Mouse (Mus musculus) embryonic fibroblast, embryonic 13.5 days (primary cell): ENCODE measurements around the gene Rasgrp3. TPM values are rescaled to one million over a fixed set of nuclear protein-coding genes. Genes with fewer than 3 reads are reported as not detected.

ENCODE experiments used
- H3K27ac ChIP-seq: 2 replicates; pipeline ENCODE4 v1.5.1; 2012; ENCODE audit warnings: low read length, control low read depth, inconsistent platforms; ENCODE audit not compliant: insufficient read depth
- H3K4me1 ChIP-seq: 2 replicates; pipeline ENCODE4 v1.6.1; 2011; ENCODE audit warnings: low read length; ENCODE audit not compliant: control insufficient read depth, insufficient read depth
- H3K4me3 ChIP-seq: 2 replicates; pipeline ENCODE4 v1.5.1; 2011; ENCODE audit warnings: mild to moderate bottlenecking, control low read depth, low read length; ENCODE audit not compliant: insufficient read depth
- CTCF ChIP-seq: IDR thresholded peaks from 2 replicates; pipeline ENCODE4 v1.5.1; 2011; ENCODE audit warnings: mild to moderate bottlenecking, control low read depth, low read length, moderate library complexity, borderline replicate concordance; ENCODE audit not compliant: insufficient read depth
- POLR2A ChIP-seq: IDR thresholded peaks from 2 replicates; pipeline ENCODE4 v1.6.1; 2011; ENCODE audit warnings: low read depth, mild to moderate bottlenecking, control low read depth, low read length, moderate library complexity
- polyA plus RNA-seq: library from polyadenylated mRNA; stranded (reverse); fragments of >200 nt; gene quantifications from 2 replicates; pipeline ENCODE4 v1.2.4, GENCODE M21; 2011; ENCODE audit warnings: low read depth; ENCODE audit not compliant: missing spikeins, insufficient read length

The Rasgrp3 gene
- polyA plus RNA-seq, 1 experiment, result 3.6 TPM

GRCm38 (mm10) chr17:75437239-75437750 is 1.6 kb downstream of the Rasgrp3 start:
- H3K27ac ChIP-seq, result no peak overlapping the region
- H3K4me1 ChIP-seq, result no peaks in the 10 kb centered on the region; the same call in 1 of the 2 replicates
- TF ChIP-seq CTCF, result no peak
- TF ChIP-seq POLR2A, result no peak
- no peak overlapping the region for H3K4me3 ChIP-seq

- no peak for TF ChIP-seq POLR2A
- TF ChIP-seq CTCF, result no peak
- H3K27ac ChIP-seq, result no peak overlapping the region
- no peaks in the 10 kb centered on the region; the same call in 1 of the 2 replicates for H3K4me1 ChIP-seq
- no peak overlapping the region for H3K4me3 ChIP-seq
These were observed 2.5 kb downstream of the Rasgrp3 start for GRCm38 (mm10) chr17:75438162-75438561.

DNA sequence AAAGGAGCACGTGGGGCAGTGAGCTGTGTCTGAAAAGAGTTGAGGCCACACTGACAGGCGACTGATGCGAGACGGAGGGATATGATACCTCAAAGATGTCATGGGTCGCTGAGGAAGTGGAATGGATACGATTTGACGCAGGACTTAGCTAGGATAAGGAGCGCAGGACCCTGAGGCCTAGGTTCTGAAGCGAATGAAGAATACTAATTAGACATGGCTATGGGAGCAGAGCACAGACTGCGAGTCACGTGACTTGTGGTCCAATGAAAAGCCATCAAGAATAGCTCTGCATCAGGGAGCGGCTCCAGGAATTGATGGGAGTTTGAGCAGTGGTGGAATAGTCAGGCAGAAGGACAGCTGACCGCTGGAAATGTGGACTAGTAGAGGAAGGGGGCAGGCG is 3.4 kb downstream of the Rasgrp3 start:
- no peaks in the 10 kb centered on the region; the same call in 1 of the 2 replicates for H3K4me1 ChIP-seq
- H3K4me3 ChIP-seq, result no peak overlapping the region
- H3K27ac ChIP-seq, result no peak overlapping the region
- no peak for TF ChIP-seq POLR2A
- no peak for TF ChIP-seq CTCF

DNA sequence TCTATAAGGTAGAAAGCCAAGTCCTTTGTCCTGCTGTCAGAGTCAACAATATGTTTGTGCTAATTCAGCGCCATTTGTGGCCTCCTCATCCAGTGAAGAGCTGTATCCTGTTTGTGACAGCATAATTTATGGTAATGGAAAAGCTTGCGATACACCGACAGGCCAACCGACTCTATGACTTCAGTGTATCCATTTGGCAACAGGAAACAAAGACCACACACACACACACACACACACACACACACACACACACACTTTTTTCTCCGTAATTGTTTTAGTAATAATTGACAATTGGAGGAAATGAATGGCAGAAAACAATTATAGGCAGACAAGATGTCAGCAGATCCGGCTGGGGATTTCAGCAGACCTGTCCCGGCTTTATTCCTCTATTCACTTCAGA is 4.9 kb downstream of the Rasgrp3 start:
- Histone ChIP-seq H3K4me3 (no peak overlapping the region), H3K27ac (no peak overlapping the region), H3K4me1 (no peaks in the 10 kb centered on the region)
- TF ChIP-seq POLR2A (no peak), CTCF (no peak)

DNA sequence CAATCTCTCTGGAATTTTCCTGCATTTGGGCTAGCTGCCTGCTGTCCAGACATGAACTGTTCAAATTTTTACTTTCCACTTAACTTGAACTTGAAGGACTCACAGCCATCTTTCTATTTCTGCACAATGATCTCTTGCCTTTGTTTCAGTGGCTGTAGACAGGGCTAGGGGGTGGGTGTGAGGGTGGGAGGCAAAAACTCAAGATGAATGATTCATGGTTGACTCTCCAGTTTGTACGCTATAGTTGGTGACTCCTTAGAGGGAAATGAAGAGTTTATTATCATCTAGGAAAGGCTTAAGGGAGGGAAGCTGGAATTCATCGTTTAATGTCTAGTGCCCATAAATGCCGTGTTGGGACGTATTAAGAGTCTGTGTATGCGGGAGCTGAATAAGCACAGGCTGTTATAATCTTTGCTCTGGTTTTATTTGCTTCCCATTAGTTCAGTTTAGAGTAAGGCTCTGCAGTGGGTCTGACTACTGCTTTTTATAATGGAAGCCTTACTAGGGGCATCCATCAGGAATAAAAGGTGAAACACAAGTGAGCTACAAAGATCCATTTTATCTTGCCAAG is 5.6 kb downstream of the Rasgrp3 start:
- no peak overlapping the region; the same call in 1 of the 2 replicates for H3K27ac ChIP-seq
- H3K4me1 ChIP-seq, result no peaks in the 10 kb centered on the region
- TF ChIP-seq CTCF (no peak), POLR2A (no peak)
- no peak overlapping the region for H3K4me3 ChIP-seq

GRCm38 (mm10) chr17:75442352-75442751 is 6.7 kb downstream of the Rasgrp3 start:
- Histone ChIP-seq H3K27ac (no peak overlapping the region), H3K4me1 (no peaks in the 10 kb centered on the region), H3K4me3 (no peak overlapping the region)
- TF ChIP-seq POLR2A, result no peak
- TF ChIP-seq CTCF, result no peak

GRCm38 (mm10) chr17:75443064-75443621 is 7.4 kb downstream of the Rasgrp3 start:
- Histone ChIP-seq H3K4me3 (no peak overlapping the region), H3K4me1 (no peaks in the 10 kb centered on the region), H3K27ac (no peak overlapping the region)
- TF ChIP-seq POLR2A, result no peak
- no peak for TF ChIP-seq CTCF

- Histone ChIP-seq H3K4me3 (no peak overlapping the region), H3K27ac (no peak overlapping the region), H3K4me1 (no peaks in the 10 kb centered on the region)
- TF ChIP-seq POLR2A (no peak), CTCF (no peak)
These were observed 12.6 kb downstream of the Rasgrp3 start for GRCm38 (mm10) chr17:75448257-75448656.

GRCm38 (mm10) chr17:75449022-75449421 is 13.3 kb downstream of the Rasgrp3 start:
- Histone ChIP-seq H3K4me3 (no peak overlapping the region), H3K27ac (no peak overlapping the region), H3K4me1 (no peaks in the 10 kb centered on the region)
- no peak for TF ChIP-seq POLR2A
- no peak for TF ChIP-seq CTCF

DNA sequence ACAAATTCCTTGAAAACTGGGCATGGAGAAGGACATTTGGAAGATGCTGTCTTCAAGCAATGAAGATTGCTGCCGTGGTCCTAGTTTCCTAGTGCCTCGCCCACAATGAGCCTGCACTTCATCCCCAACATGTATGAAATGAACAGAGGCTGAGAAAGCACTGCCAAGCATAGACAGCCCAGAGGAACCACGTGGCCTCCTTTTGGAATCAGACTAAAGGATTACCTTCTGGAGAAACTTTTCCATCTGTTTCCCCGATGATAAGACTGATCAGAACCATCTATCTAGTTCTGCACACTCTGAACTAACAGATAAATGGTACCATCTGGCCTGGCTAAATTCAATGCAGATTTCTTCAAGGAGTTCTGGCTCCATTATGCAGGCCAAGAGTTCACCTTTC is 16.6 kb downstream of the Rasgrp3 start:
- Histone ChIP-seq H3K4me3 (no peak overlapping the region), H3K4me1 (no peaks in the 10 kb centered on the region), H3K27ac (no peak overlapping the region)
- TF ChIP-seq POLR2A, result no peak
